Mouse (Mus musculus): ENCODE measurements around the gene Prkci.

Gene Prkci

GRCm38 (mm10) chr3:31049087-31049486 lies 53.5 kb downstream of the Prkci start:
- no peak for DNase-seq (ENCODE audit: low spot score)

- no peak for DNase-seq (ENCODE audit: low spot score)
These were observed 54.8 kb downstream of the Prkci start for GRCm38 (mm10) chr3:31050375-31050774.

GRCm38 (mm10) chr3:31051730-31052129 lies 56.2 kb downstream of the Prkci start:
- no peak for DNase-seq (ENCODE audit: low spot score)

GRCm38 (mm10) chr3:31053191-31053590 lies 57.6 kb downstream of the Prkci start:
- no peak for DNase-seq (ENCODE audit: low spot score)

GRCm38 (mm10) chr3:31054888-31055287 lies 59.3 kb downstream of the Prkci start:
- DNase-seq (ENCODE audit: low spot score), result no peak

- no peak for DNase-seq (ENCODE audit: low spot score)
These were observed 60.6 kb downstream of the Prkci start for GRCm38 (mm10) chr3:31056047-31056650.

GRCm38 (mm10) chr3:31056651-31057627 lies 61.4 kb downstream of the Prkci start:
- DNase-seq (ENCODE audit: low spot score), result peak; percentile 89

- no peak for DNase-seq (ENCODE audit: low spot score)
These were observed 65.2 kb downstream of the Prkci start for GRCm38 (mm10) chr3:31060745-31061102.

GRCm38 (mm10) chr3:31061103-31061785 lies 65.7 kb downstream of the Prkci start:
- no peak for DNase-seq (ENCODE audit: low spot score)

GRCm38 (mm10) chr3:31061786-31062120 lies 66.2 kb downstream of the Prkci start:
- no peak for DNase-seq (ENCODE audit: low spot score)

- DNase-seq (ENCODE audit: low spot score), result no peak
These were observed 66.8 kb downstream of the Prkci start for GRCm38 (mm10) chr3:31062325-31062724.

GRCm38 (mm10) chr3:31068482-31068881 lies 72.9 kb downstream of the Prkci start:
- no peak for DNase-seq (ENCODE audit: low spot score)

- DNase-seq (ENCODE audit: low spot score), result no peak
These were observed 76.3 kb downstream of the Prkci start for GRCm38 (mm10) chr3:31071804-31072203.

- no peak for DNase-seq (ENCODE audit: low spot score)
These were observed 80.3 kb downstream of the Prkci start for GRCm38 (mm10) chr3:31075808-31076207.

- no peak for DNase-seq (ENCODE audit: low spot score)
These were observed 81.6 kb downstream of the Prkci start for GRCm38 (mm10) chr3:31077068-31077703.

- no peak for DNase-seq (ENCODE audit: low spot score)
These were observed 83.9 kb downstream of the Prkci start for GRCm38 (mm10) chr3:31079450-31079849.

- no peak for DNase-seq (ENCODE audit: low spot score)
These were observed 85.4 kb downstream of the Prkci start for GRCm38 (mm10) chr3:31080791-31081502.

- DNase-seq (ENCODE audit: low spot score), result no peak
These were observed 87.4 kb downstream of the Prkci start for GRCm38 (mm10) chr3:31082838-31083506.

GRCm38 (mm10) chr3:31083507-31084245 lies 88.1 kb downstream of the Prkci start:
- DNase-seq (ENCODE audit: low spot score), result no peak

- no peak for DNase-seq (ENCODE audit: low spot score)
These were observed 89.5 kb downstream of the Prkci start for GRCm38 (mm10) chr3:31085000-31085399.
